Mouse (Mus musculus) intestine, embryonic 14.5 days (tissue): Measurements from ENCODE around the gene Mast4. TPM values are rescaled to one million over a fixed set of nuclear protein-coding genes. Genes with fewer than 3 reads are reported as not detected.

Experiments
- ATAC-seq: fragments of 200-750 bp; cut with Nextera tagmentation; replicated peaks from 2 replicates; pipeline ENCODE4 v1.8.0; 2017; ENCODE audit warnings: low read depth, moderate number of reproducible peaks, moderate TSS enrichment, moderate library complexity; ENCODE audit not compliant: low FRiP score, low TSS enrichment
- DNase-seq: peaks from one replicate; pipeline ENCODE4 v3.0.0-alpha.2; 2018; ENCODE audit warnings: low spot score
- H3K27ac ChIP-seq: fragments of 300-500 bp; sonication (generic); 2 replicates; pipeline ENCODE4 v1.5.1; 2014; ENCODE audit warnings: low read depth, mild to moderate bottlenecking, control low read depth
- H3K27me3 ChIP-seq: fragments of 300-500 bp; sonication (generic); replicated peaks from 2 replicates; pipeline ENCODE4 v1.6.1; 2014; ENCODE audit warnings: low read length, control low read depth; ENCODE audit not compliant: control insufficient read depth, insufficient read depth
- H3K36me3 ChIP-seq: fragments of 300-500 bp; sonication (generic); 2 replicates; pipeline ENCODE4 v1.6.1; 2014; ENCODE audit warnings: low read length, control low read depth; ENCODE audit not compliant: control insufficient read depth, insufficient read depth
- H3K4me1 ChIP-seq: fragments of 300-500 bp; sonication (generic); replicated peaks from 2 replicates; pipeline ENCODE4 v1.6.1; 2014; ENCODE audit warnings: low read length, control low read depth, mixed read lengths; ENCODE audit not compliant: control insufficient read depth, insufficient read depth
- H3K4me2 ChIP-seq: fragments of 300-500 bp; sonication (generic); 2 replicates; pipeline ENCODE4 v1.6.1; 2014; ENCODE audit warnings: low read length
- H3K4me3 ChIP-seq: fragments of 300-500 bp; sonication (generic); 2 replicates; pipeline ENCODE4 v1.5.1; 2014; ENCODE audit warnings: low read depth, low read length, control low read depth, mixed read lengths
- H3K9ac ChIP-seq: fragments of 300-500 bp; sonication (generic); 2 replicates; pipeline ENCODE4 v1.6.1; 2014; ENCODE audit warnings: mild to moderate bottlenecking, low read length
- H3K9me3 ChIP-seq: fragments of 300-500 bp; sonication (generic); 2 replicates; pipeline ENCODE4 v1.6.1; 2016; ENCODE audit warnings: low read length, control low read depth; ENCODE audit not compliant: control insufficient read depth
- WGBS: fragments of 180-500 bp; shearing (Covaris S2); extraction: QIAGEN DNeasy Blood & Tissue Kit; methylation state at CpG from one replicate; pipeline ENCODE4 v1.1.7; 2014; 5-methylcytosine and 5-hydroxymethylcytosine counted together
- polyA plus RNA-seq: library from polyadenylated mRNA; unstranded; fragments of >200 nt; fragmentation: Nextera tagmentation; extraction: Ambion mirVana; gene quantifications from 2 replicates; pipeline ENCODE4 v1.2.1, GENCODE M21; 2014

Mast4 gene
- polyA plus RNA-seq, 1 experiment from 2014 or later = 31.9 TPM

DNA sequence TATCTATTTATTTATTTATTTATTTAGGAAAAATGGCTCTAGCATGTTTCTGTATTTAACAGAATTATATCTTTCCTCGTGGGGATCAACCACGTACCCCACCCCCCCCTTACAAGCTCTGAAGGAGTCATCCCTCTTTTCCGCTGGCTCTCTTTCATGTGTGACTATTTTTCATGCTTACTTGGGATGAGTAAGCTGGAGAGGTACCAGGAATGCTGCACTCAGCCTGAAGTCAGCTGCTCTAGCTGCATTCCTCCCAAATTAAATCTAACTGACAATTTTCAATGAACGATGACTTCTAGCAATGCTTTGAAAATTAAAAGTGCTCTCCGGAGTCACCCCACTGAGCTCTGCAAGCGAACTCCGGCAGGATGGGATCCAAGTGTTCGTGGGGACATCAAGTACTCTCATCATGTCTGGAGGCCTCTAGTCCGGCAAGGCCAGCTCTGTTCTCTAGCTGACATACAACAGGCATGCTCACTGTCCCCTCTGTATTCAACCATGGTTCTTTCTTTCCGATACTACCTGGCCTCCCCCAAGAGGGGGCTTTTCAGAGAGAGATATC lies 547.5 kb downstream of the Mast4 start:
- Histone ChIP-seq H3K27me3 (no peaks in the 10 kb centered on the region), H3K4me3 (no peak overlapping the region), H3K4me2 (no peak overlapping the region), H3K9me3 (no peaks in the 10 kb centered on the region), H3K9ac (no peak overlapping the region), H3K36me3 (peaks cover 42% of the 10 kb centered on the region), H3K4me1 (no peaks in the 10 kb centered on the region), H3K27ac (no peak overlapping the region)
- no peak for ATAC-seq
- DNase-seq = no peak
- WGBS = 83% methylated on average over 10 of the region's 10 CpGs

DNA sequence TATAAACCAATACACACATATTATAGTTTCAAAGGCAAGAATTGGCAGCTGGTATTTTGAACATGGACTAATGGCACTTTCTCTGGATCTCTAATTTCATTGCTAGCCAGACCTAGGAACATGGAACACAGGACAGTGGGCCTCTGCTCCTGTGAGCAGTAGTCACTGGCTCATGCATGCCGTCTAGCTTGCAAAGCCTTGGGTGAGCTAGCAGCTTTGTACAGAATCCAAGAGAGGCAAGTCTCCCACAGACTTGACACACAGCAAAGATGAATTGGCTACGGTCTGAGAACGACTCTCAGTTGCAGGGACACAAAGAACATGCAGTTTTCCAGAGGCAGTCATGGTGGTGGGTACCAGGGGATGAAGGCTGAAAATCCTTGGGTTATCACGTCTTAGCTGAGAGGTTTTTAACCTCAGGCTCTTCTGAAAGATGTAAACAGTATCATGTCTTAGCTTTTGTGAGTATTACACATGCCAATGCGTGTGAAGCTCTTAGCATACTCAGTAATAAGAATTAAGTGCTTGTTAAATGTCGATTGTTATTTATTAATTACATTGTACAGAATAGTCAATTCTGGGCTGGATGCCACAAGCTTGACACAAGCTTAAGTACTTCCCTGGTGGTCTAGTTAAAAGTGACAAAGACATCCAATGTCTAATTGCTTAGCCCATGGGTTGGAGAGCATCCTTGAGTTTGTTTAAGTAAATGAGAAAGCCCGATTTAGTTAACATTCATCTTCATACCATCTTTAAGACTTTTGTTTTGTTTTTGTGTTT lies 550.6 kb downstream of the Mast4 start:
- Histone ChIP-seq H3K27ac (no peak overlapping the region), H3K4me1 (no peaks in the 10 kb centered on the region), H3K27me3 (no peaks in the 10 kb centered on the region), H3K9ac (no peak overlapping the region), H3K4me2 (no peak overlapping the region), H3K9me3 (no peaks in the 10 kb centered on the region), H3K4me3 (no peak overlapping the region), H3K36me3 (peaks cover 51% of the 10 kb centered on the region)
- 76% methylated on average over 7 of the region's 7 CpGs for WGBS
- ATAC-seq (no peak), DNase-seq (no peak)

DNA sequence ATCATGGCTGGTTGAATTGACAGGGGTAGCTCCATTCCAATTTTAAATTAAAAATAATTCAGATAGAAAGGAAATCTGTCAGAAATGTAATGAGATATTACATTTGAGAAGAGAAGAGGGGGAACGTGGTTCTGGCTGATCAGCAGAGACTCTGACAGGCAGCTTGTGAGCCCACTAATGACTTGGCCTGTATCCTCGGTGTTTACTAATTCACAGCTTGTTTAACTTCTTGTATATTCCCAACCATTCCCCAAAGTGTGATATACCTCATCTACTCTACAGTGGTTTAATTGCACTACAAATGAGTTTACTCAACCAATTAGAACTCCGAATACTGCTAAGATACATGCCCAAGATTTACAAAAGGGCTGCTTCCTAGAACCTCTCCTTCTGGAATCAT lies 555.0 kb downstream of the Mast4 start:
- DNase-seq = no peak
- Histone ChIP-seq H3K36me3 (peaks cover 42% of the 10 kb centered on the region), H3K9me3 (no peaks in the 10 kb centered on the region), H3K27ac (no peak overlapping the region), H3K27me3 (no peaks in the 10 kb centered on the region), H3K4me3 (no peak overlapping the region), H3K4me1 (no peaks in the 10 kb centered on the region), H3K9ac (no peak overlapping the region), H3K4me2 (no peak overlapping the region)
- WGBS = 88% methylated on average over 3 of the region's 3 CpGs
- no peak for ATAC-seq

GRCm38 (mm10) chr13:102778859-102779258 lies 555.4 kb downstream of the Mast4 start:
- H3K4me2 ChIP-seq = no peak overlapping the region
- peaks cover 41% of the 10 kb centered on the region for H3K36me3 ChIP-seq
- ATAC-seq (no peak), DNase-seq (no peak)
- no peaks in the 10 kb centered on the region for H3K4me1 ChIP-seq
- no peak overlapping the region for H3K9ac ChIP-seq
- no peak overlapping the region for H3K27ac ChIP-seq
- no peaks in the 10 kb centered on the region for H3K9me3 ChIP-seq
- 92% methylated on average over 3 of the region's 3 CpGs for whole genome bisulfite sequencing
- no peaks in the 10 kb centered on the region for H3K27me3 ChIP-seq
- no peak overlapping the region for H3K4me3 ChIP-seq

- Histone ChIP-seq H3K4me3 (no peak overlapping the region), H3K9me3 (no peaks in the 10 kb centered on the region), H3K36me3 (peaks cover 43% of the 10 kb centered on the region), H3K4me1 (no peaks in the 10 kb centered on the region), H3K27ac (no peak overlapping the region), H3K9ac (no peak overlapping the region), H3K4me2 (no peak overlapping the region), H3K27me3 (no peaks in the 10 kb centered on the region)
- DNase-seq = no peak
- no peak for ATAC-seq
- 85% methylated on average over 6 of the region's 6 CpGs for WGBS
These were observed 558.8 kb downstream of the Mast4 start for GRCm38 (mm10) chr13:102775506-102775905.

- peaks cover 41% of the 10 kb centered on the region for H3K36me3 ChIP-seq
- ATAC-seq (no peak), DNase-seq (no peak)
- no peaks in the 10 kb centered on the region for H3K4me1 ChIP-seq
- H3K9ac ChIP-seq = no peak overlapping the region
- H3K4me2 ChIP-seq = no peak overlapping the region
- no peaks in the 10 kb centered on the region for H3K9me3 ChIP-seq
- no peak overlapping the region for H3K4me3 ChIP-seq
- no peak overlapping the region for H3K27ac ChIP-seq
- H3K27me3 ChIP-seq = no peaks in the 10 kb centered on the region
- 70% methylated on average over 7 of the region's 7 CpGs for WGBS
These were observed 559.5 kb downstream of the Mast4 start for GRCm38 (mm10) chr13:102774786-102775201.

- Histone ChIP-seq H3K27me3 (no peaks in the 10 kb centered on the region), H3K36me3 (peaks cover 43% of the 10 kb centered on the region), H3K4me3 (no peak overlapping the region), H3K9me3 (no peaks in the 10 kb centered on the region), H3K4me1 (no peaks in the 10 kb centered on the region), H3K9ac (no peak overlapping the region), H3K4me2 (no peak overlapping the region), H3K27ac (no peak overlapping the region)
- ATAC-seq (no peak), DNase-seq (no peak)
- WGBS = 83% methylated on average over 9 of the region's 9 CpGs
These were observed 561.1 kb downstream of the Mast4 start for GRCm38 (mm10) chr13:102773169-102773568.

GRCm38 (mm10) chr13:102770194-102770593 lies 564.1 kb downstream of the Mast4 start:
- Histone ChIP-seq H3K27ac (no peak overlapping the region), H3K4me2 (no peak overlapping the region), H3K36me3 (peaks cover 54% of the 10 kb centered on the region), H3K4me3 (no peak overlapping the region), H3K9ac (no peak overlapping the region), H3K4me1 (no peaks in the 10 kb centered on the region), H3K9me3 (no peaks in the 10 kb centered on the region), H3K27me3 (no peaks in the 10 kb centered on the region)
- 0 out of 2 replicates have a peak, but pooled peaks have one; percentile 40 for ATAC-seq
- no peak for DNase-seq
- WGBS = 53% methylated on average over 8 of the region's 8 CpGs

- Histone ChIP-seq H3K4me1 (no peaks in the 10 kb centered on the region), H3K4me3 (no peak overlapping the region), H3K4me2 (no peak overlapping the region), H3K9ac (no peak overlapping the region), H3K27ac (no peak overlapping the region), H3K36me3 (peaks cover 61% of the 10 kb centered on the region), H3K9me3 (no peaks in the 10 kb centered on the region), H3K27me3 (no peaks in the 10 kb centered on the region)
- DNase-seq = no peak
- ATAC-seq = no peak
- WGBS = 90% methylated on average over 11 of the region's 11 CpGs
These were observed 565.8 kb downstream of the Mast4 start for GRCm38 (mm10) chr13:102768512-102768911.
